Mouse (Mus musculus): ENCODE measurements at regions not wholly inside any gene's neighbourhood (a gene's known extent, or its start where the extent isn't known, plus 50 kb on each side); places are given as distances from the start of the nearest gene placed in this dataset.
A peak's percentile ranks its signal among the peaks of the same experiment; 100 is the strongest.

DNA sequence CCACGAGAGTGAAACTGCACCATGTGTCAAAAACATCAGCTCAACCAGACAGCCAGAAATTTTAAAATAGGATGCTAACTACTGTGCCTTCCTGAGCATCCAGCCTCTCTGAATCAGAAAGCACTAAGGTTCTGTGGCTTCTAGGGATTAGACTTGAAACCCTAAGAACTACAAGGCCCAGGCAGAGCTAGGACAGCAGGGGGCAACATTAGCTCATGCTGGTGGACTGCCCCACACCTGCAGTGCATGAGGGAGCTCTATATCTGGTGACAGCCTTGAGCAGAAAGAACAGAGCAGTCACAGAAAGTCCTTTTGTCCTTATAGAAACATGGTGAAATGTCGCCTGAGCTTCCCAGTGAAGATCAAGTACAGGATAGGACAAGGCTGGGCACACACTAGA is 79.8 kb downstream of the Foxf2 start:
- Histone ChIP-seq H3K9me3 (ENCODE audit: control insufficient read depth, low read length) (no peaks in the 10 kb centered on the region), H3K36me3 (ENCODE audit: control insufficient read depth, insufficient read depth, low read length) (no peaks in the 10 kb centered on the region), H3K9ac (ENCODE audit: low read depth, low read length, severe bottlenecking) (no peak overlapping the region), H3K27me3 (ENCODE audit: control insufficient read depth, insufficient read depth, low read length) (no peaks in the 10 kb centered on the region), H3K4me3 (replicated peaks; ENCODE audit: low read length) (no peak overlapping the region), H3K4me2 (replicated peaks; ENCODE audit: low read depth, low read length, severe bottlenecking) (no peak overlapping the region), H3K4me1 (ENCODE audit: control insufficient read depth, insufficient read depth, low read length) (no peaks in the 10 kb centered on the region), H3K27ac (replicated peaks; ENCODE audit: low read depth, low read length) (no peak overlapping the region)
- no peak for TF ChIP-seq POLR2A (IDR thresholded peaks at IDR 0.05; ENCODE audit: borderline replicate concordance, extremely low read depth, insufficient read depth, insufficient read length)
- 58% methylated on average over 2 of the region's 2 CpGs for WGBS
- DNase-seq (ENCODE audit: low spot score) (peak; percentile 55), ATAC-seq (ENCODE audit: low FRiP score, low read depth) (no peak; the same call in 1 of the 2 replicates)

DNA sequence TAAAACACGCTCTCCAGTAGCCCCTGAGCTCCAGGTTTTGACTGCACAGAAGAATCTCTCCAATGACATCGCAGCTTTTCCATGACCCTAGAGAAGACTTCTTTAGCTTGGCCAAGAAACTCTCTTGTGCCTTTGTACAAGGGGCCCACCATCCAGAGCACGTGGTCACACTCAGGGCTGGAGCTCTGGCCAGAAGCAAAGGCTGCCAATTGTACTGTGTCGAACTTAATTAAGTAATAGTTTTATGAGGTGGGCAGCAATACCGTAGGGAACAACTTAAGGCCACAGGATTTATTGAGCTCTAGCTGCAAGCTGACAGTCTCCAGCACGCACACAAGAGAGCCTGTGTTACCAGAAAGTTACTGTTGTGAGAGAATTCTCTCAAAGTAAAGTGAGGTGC is 85.1 kb downstream of the Foxf2 start:
- H3K4me3 ChIP-seq (replicated peaks; ENCODE audit: low read length) = no peak overlapping the region
- no peaks in the 10 kb centered on the region for H3K27me3 ChIP-seq (ENCODE audit: control insufficient read depth, insufficient read depth, low read length)
- peak; percentile 77 for ATAC-seq (ENCODE audit: low FRiP score, low read depth)
- H3K9me3 ChIP-seq (ENCODE audit: control insufficient read depth, low read length) = no peaks in the 10 kb centered on the region
- no peaks in the 10 kb centered on the region for H3K36me3 ChIP-seq (ENCODE audit: control insufficient read depth, insufficient read depth, low read length)
- TF ChIP-seq POLR2A (IDR thresholded peaks at IDR 0.05; ENCODE audit: borderline replicate concordance, extremely low read depth, insufficient read depth, insufficient read length) = no peak
- no peak overlapping the region for H3K9ac ChIP-seq (ENCODE audit: low read depth, low read length, severe bottlenecking)
- H3K4me1 ChIP-seq (ENCODE audit: control insufficient read depth, insufficient read depth, low read length) = peaks cover 7% of the 10 kb centered on the region
- H3K4me2 ChIP-seq (replicated peaks; ENCODE audit: low read depth, low read length, severe bottlenecking) = no peak overlapping the region
- H3K27ac ChIP-seq (replicated peaks; ENCODE audit: low read depth, low read length) = peak overlapping the region; percentile 52; the same call in 1 of the 2 replicates
- 26% methylated on average over 6 of the region's 6 CpGs for WGBS
- peak; percentile 62 for DNase-seq (ENCODE audit: low spot score)

DNA sequence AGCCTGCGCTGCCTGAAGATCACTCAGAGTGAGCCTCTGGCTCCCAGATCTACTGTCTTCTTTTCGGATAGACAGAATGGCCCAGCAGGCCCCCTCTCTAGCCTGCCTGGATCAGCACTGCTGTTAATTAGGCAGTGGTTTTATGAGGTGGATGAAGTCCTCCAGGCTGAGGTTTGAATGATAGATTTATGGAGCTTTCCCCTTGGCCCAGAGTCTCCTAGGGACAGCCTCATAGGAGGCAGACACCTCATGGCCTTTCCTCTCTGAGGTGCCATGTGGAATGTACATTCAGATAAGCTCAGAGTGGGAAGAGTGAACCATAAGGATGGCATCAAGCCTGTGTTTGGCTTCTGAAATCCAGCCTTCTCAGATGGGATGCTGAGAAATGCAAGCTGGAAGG is 90.1 kb downstream of the Foxf2 start:
- Histone ChIP-seq H3K4me2 (replicated peaks; ENCODE audit: low read depth, low read length, severe bottlenecking) (no peak overlapping the region), H3K27me3 (ENCODE audit: control insufficient read depth, insufficient read depth, low read length) (no peaks in the 10 kb centered on the region), H3K27ac (replicated peaks; ENCODE audit: low read depth, low read length) (no peak overlapping the region), H3K9me3 (ENCODE audit: control insufficient read depth, low read length) (no peaks in the 10 kb centered on the region), H3K9ac (ENCODE audit: low read depth, low read length, severe bottlenecking) (no peak overlapping the region), H3K36me3 (ENCODE audit: control insufficient read depth, insufficient read depth, low read length) (no peaks in the 10 kb centered on the region), H3K4me3 (replicated peaks; ENCODE audit: low read length) (no peak overlapping the region), H3K4me1 (ENCODE audit: control insufficient read depth, insufficient read depth, low read length) (peaks cover 11% of the 10 kb centered on the region)
- DNase-seq (ENCODE audit: low spot score) (no peak), ATAC-seq (ENCODE audit: low FRiP score, low read depth) (no peak)
- no peak for TF ChIP-seq POLR2A (IDR thresholded peaks at IDR 0.05; ENCODE audit: borderline replicate concordance, extremely low read depth, insufficient read depth, insufficient read length)
- 12% methylated on average over 2 of the region's 2 CpGs for WGBS

DNA sequence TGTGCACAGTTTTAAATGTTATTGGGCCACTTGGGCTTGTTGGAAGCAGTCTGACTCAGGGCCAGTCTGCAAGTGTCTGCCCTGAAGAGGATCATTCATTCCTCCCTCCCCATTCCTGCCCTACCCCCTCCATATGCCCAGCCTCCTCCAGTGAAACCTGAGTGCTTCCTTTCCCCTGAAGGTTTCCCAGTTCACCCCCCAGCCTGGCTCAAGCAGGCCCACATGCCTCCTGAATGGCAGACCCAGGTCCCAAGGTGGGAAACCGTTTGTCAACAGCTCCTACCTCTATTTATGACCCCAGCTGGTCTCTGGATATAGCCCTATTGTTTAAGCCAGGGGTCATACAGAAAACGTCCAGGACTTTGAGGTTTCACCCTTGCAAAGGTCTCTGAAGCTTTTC is 89.7 kb upstream of the Foxc1 start:
- no peak overlapping the region for H3K9ac ChIP-seq (ENCODE audit: low read depth, low read length, severe bottlenecking)
- DNase-seq (ENCODE audit: low spot score) (no peak), ATAC-seq (ENCODE audit: low FRiP score, low read depth) (no peak)
- H3K9me3 ChIP-seq (ENCODE audit: control insufficient read depth, low read length) = no peaks in the 10 kb centered on the region
- no peak overlapping the region for H3K4me2 ChIP-seq (replicated peaks; ENCODE audit: low read depth, low read length, severe bottlenecking)
- whole genome bisulfite sequencing = 9% methylated on average over 2 of the region's 2 CpGs
- H3K36me3 ChIP-seq (ENCODE audit: control insufficient read depth, insufficient read depth, low read length) = no peaks in the 10 kb centered on the region
- peaks cover 11% of the 10 kb centered on the region for H3K4me1 ChIP-seq (ENCODE audit: control insufficient read depth, insufficient read depth, low read length)
- H3K27ac ChIP-seq (replicated peaks; ENCODE audit: low read depth, low read length) = no peak overlapping the region
- H3K27me3 ChIP-seq (ENCODE audit: control insufficient read depth, insufficient read depth, low read length) = no peaks in the 10 kb centered on the region
- no peak overlapping the region for H3K4me3 ChIP-seq (replicated peaks; ENCODE audit: low read length)
- TF ChIP-seq POLR2A (IDR thresholded peaks at IDR 0.05; ENCODE audit: borderline replicate concordance, extremely low read depth, insufficient read depth, insufficient read length) = no peak

- TF ChIP-seq POLR2A (IDR thresholded peaks at IDR 0.05; ENCODE audit: borderline replicate concordance, extremely low read depth, insufficient read depth, insufficient read length) = no peak
- no peak overlapping the region for H3K27ac ChIP-seq (replicated peaks; ENCODE audit: low read depth, low read length)
- H3K27me3 ChIP-seq (ENCODE audit: control insufficient read depth, insufficient read depth, low read length) = no peaks in the 10 kb centered on the region
- no peaks in the 10 kb centered on the region for H3K36me3 ChIP-seq (ENCODE audit: control insufficient read depth, insufficient read depth, low read length)
- no peak overlapping the region for H3K4me3 ChIP-seq (replicated peaks; ENCODE audit: low read length)
- peaks cover 4% of the 10 kb centered on the region; the same call in 1 of the 2 replicates for H3K4me1 ChIP-seq (ENCODE audit: control insufficient read depth, insufficient read depth, low read length)
- ATAC-seq (ENCODE audit: low FRiP score, low read depth) (no peak), DNase-seq (ENCODE audit: low spot score) (no peak)
- no peaks in the 10 kb centered on the region for H3K9me3 ChIP-seq (ENCODE audit: control insufficient read depth, low read length)
- no peak overlapping the region for H3K9ac ChIP-seq (ENCODE audit: low read depth, low read length, severe bottlenecking)
- 41% methylated on average over 2 of the region's 2 CpGs for WGBS
- H3K4me2 ChIP-seq (replicated peaks; ENCODE audit: low read depth, low read length, severe bottlenecking) = no peak overlapping the region
Observed at GRCm38 (mm10) chr13:31720731-31721130, 85.7 kb upstream of the Foxc1 start.

DNA sequence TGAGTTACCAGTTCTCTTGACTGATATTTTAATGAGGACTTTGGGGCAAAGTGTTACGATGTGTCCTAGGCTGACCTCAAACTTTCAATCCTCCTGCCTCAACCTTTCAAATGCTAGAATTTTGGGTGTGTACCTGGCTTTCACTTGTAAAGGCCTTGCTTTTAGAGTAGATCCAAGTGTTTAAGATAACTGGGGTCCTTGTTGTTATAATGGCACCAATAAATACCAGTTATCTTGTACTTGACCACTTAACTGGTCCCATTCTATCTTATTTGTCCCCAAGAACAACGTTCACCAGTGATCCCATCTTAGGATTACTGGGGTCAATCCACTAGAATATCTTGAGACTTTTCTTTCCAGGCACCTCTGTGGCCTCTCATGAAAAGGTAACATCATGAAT is 77.6 kb upstream of the Foxc1 start:
- 85% methylated on average over 2 of the region's 2 CpGs for WGBS
- TF ChIP-seq POLR2A (IDR thresholded peaks at IDR 0.05; ENCODE audit: borderline replicate concordance, extremely low read depth, insufficient read depth, insufficient read length) = no peak
- H3K36me3 ChIP-seq (ENCODE audit: control insufficient read depth, insufficient read depth, low read length) = no peaks in the 10 kb centered on the region

More for the DNA sequence above, 77.6 kb upstream of the Foxc1 start:
- Histone ChIP-seq H3K4me1 (ENCODE audit: control insufficient read depth, insufficient read depth, low read length) (peaks cover 3% of the 10 kb centered on the region; the same call in 1 of the 2 replicates), H3K9ac (ENCODE audit: low read depth, low read length, severe bottlenecking) (no peak overlapping the region), H3K27me3 (ENCODE audit: control insufficient read depth, insufficient read depth, low read length) (no peaks in the 10 kb centered on the region), H3K4me2 (replicated peaks; ENCODE audit: low read depth, low read length, severe bottlenecking) (no peak overlapping the region), H3K27ac (replicated peaks; ENCODE audit: low read depth, low read length) (no peak overlapping the region), H3K4me3 (replicated peaks; ENCODE audit: low read length) (no peak overlapping the region), H3K9me3 (ENCODE audit: control insufficient read depth, low read length) (no peaks in the 10 kb centered on the region)
- no peak for DNase-seq (ENCODE audit: low spot score)
- no peak for ATAC-seq (ENCODE audit: low FRiP score, low read depth)

Measured in limb, embryonic 14.5 days (tissue).